In genomic region chr1:185619011-185619410, GRCm38 (mm10) we compare ENCODE assay signal across 21 mouse cellular contexts.
A peak's percentile ranks its signal among the peaks of the same experiment; 100 is the strongest.
DNase-seq lines count a peak whose midpoint lies in the region; ATAC-seq and TF ChIP-seq lines count a peak whose summit lies in the region.
"Had no signal": no experiment of that assay in that cellular context is flagged by ENCODE, and none has a peak within 500 bp of the region (broad histone marks: within the 10 kb centered on the region; RNA-seq: fewer than 3 reads in every experiment).

No protein-coding gene starts in this region.

- no peak overlapping the region for H3K4me3 ChIP-seq in heart, embryonic 15.5 days
- no peak overlapping the region for H3K4me3 ChIP-seq in kidney, adult 2 months (ENCODE audit: insufficient read depth, low read depth, low read length)
- H3K4me3 ChIP-seq in midbrain, embryonic 10.5 days = no peak overlapping the region
- H3K4me3 ChIP-seq in midbrain, embryonic 14.5 days (replicated peaks; ENCODE audit: low read depth, low read length) = no peak overlapping the region
- H3K4me3 ChIP-seq: forebrain, embryonic 13.5 days; heart, embryonic 13.5 days; hindbrain, embryonic 15.5 days; kidney, embryonic 15.5 days; midbrain, embryonic 15.5 days; myocyte; neural tube, embryonic 13.5 days; stomach, embryonic 15.5 days had no signal

- no peak for TF ChIP-seq POLR2A in kidney, adult 2 months (IDR thresholded peaks at IDR 0.05; ENCODE audit: low read depth, low read length)

- WGBS in heart, embryonic 15.5 days = 43% methylated on average over 9 of the region's 9 CpGs
- WGBS in kidney, adult 2 months = 45% methylated on average over 9 of the region's 9 CpGs
- WGBS in midbrain, embryonic 10.5 days = 83% methylated on average over 9 of the region's 9 CpGs
- WGBS in midbrain, embryonic 14.5 days = 55% methylated on average over 9 of the region's 9 CpGs

- no peaks in the 10 kb centered on the region for H3K36me3 ChIP-seq in heart, embryonic 15.5 days
- no peaks in the 10 kb centered on the region for H3K36me3 ChIP-seq in kidney, adult 2 months (ENCODE audit: control insufficient read depth, insufficient read depth, low read length)
- no peaks in the 10 kb centered on the region for H3K36me3 ChIP-seq in midbrain, embryonic 10.5 days
- no peaks in the 10 kb centered on the region for H3K36me3 ChIP-seq in midbrain, embryonic 14.5 days (ENCODE audit: control insufficient read depth, insufficient read depth, low read length)
- H3K36me3 ChIP-seq: heart, embryonic 13.5 days; hindbrain, embryonic 15.5 days; kidney, embryonic 15.5 days; midbrain, embryonic 15.5 days; neural tube, embryonic 13.5 days; stomach, embryonic 15.5 days had no signal

- no peak for DNase-seq in heart, postnatal 4 days
- DNase-seq in kidney, adult 2 months = peak; percentile 10
- no peak for DNase-seq in kidney, postnatal 4 days
- DNase-seq in midbrain, embryonic 10.5 days (ENCODE audit: low spot score) = peak; percentile 12
- DNase-seq in midbrain, embryonic 14.5 days = no peak
- no peak for DNase-seq in thymus, postnatal 36 days
- DNase-seq: adrenal gland, adult 8-10 months; cerebellum, adult 11-12 months; gastrocnemius, postnatal 36 days; thymus, postnatal 25 days had no signal

- no peak overlapping the region for H3K4me2 ChIP-seq in heart, embryonic 15.5 days
- no peak overlapping the region for H3K4me2 ChIP-seq in midbrain, embryonic 14.5 days (ENCODE audit: low read length)
- H3K4me2 ChIP-seq: forebrain, embryonic 13.5 days; heart, embryonic 13.5 days; hindbrain, embryonic 15.5 days; kidney, embryonic 15.5 days; midbrain, embryonic 15.5 days; neural tube, embryonic 13.5 days; stomach, embryonic 15.5 days had no signal

- TF ChIP-seq CTCF in kidney, adult 2 months (conservative IDR thresholded peaks at IDR 0.05; ENCODE audit: insufficient read depth, insufficient read length, low read depth, low read length) = no peak

- H3K27me3 ChIP-seq in heart, embryonic 15.5 days = no peaks in the 10 kb centered on the region
- no peaks in the 10 kb centered on the region for H3K27me3 ChIP-seq in kidney, adult 2 months (replicated peaks; ENCODE audit: control insufficient read depth, insufficient read depth, low read length)
- H3K27me3 ChIP-seq in midbrain, embryonic 10.5 days (ENCODE audit: low read depth, poor library complexity, severe bottlenecking) = no peaks in the 10 kb centered on the region
- H3K27me3 ChIP-seq in midbrain, embryonic 14.5 days (ENCODE audit: control insufficient read depth, insufficient read depth, low read length) = no peaks in the 10 kb centered on the region
- H3K27me3 ChIP-seq: forebrain, embryonic 13.5 days; heart, embryonic 13.5 days; hindbrain, embryonic 15.5 days; kidney, embryonic 15.5 days; midbrain, embryonic 15.5 days; neural tube, embryonic 13.5 days; stomach, embryonic 15.5 days had no signal

- H3K9me3 ChIP-seq in heart, embryonic 15.5 days (replicated peaks) = no peaks in the 10 kb centered on the region
- no peaks in the 10 kb centered on the region for H3K9me3 ChIP-seq in midbrain, embryonic 10.5 days (replicated peaks)
- no peaks in the 10 kb centered on the region for H3K9me3 ChIP-seq in midbrain, embryonic 14.5 days (ENCODE audit: control insufficient read depth, low read length)
- H3K9me3 ChIP-seq: forebrain, embryonic 13.5 days; heart, embryonic 13.5 days; hindbrain, embryonic 15.5 days; kidney, embryonic 15.5 days; midbrain, embryonic 15.5 days; neural tube, embryonic 13.5 days; stomach, embryonic 15.5 days had no signal

- H3K27ac ChIP-seq in heart, embryonic 15.5 days = no peak overlapping the region
- H3K27ac ChIP-seq in kidney, adult 2 months (ENCODE audit: insufficient read depth, low read depth, low read length) = no peak overlapping the region
- no peak overlapping the region for H3K27ac ChIP-seq in midbrain, embryonic 10.5 days (replicated peaks)
- no peak overlapping the region for H3K27ac ChIP-seq in midbrain, embryonic 14.5 days (replicated peaks; ENCODE audit: low read depth, low read length)
- H3K27ac ChIP-seq: forebrain, embryonic 13.5 days; heart, embryonic 13.5 days; hindbrain, embryonic 15.5 days; kidney, embryonic 15.5 days; midbrain, embryonic 15.5 days; neural tube, embryonic 13.5 days; stomach, embryonic 15.5 days had no signal

- H3K9ac ChIP-seq in heart, embryonic 15.5 days = no peak overlapping the region
- no peak overlapping the region for H3K9ac ChIP-seq in midbrain, embryonic 14.5 days (replicated peaks; ENCODE audit: low read length)
- H3K9ac ChIP-seq: forebrain, embryonic 13.5 days; heart, embryonic 13.5 days; hindbrain, embryonic 15.5 days; kidney, embryonic 15.5 days; midbrain, embryonic 15.5 days; neural tube, embryonic 13.5 days; stomach, embryonic 15.5 days had no signal

- H3K4me1 ChIP-seq in heart, embryonic 15.5 days (replicated peaks) = peaks cover 9% of the 10 kb centered on the region
- no peaks in the 10 kb centered on the region for H3K4me1 ChIP-seq in kidney, adult 2 months (ENCODE audit: control insufficient read depth, insufficient read depth, low read length)
- H3K4me1 ChIP-seq in midbrain, embryonic 10.5 days = peaks cover 6% of the 10 kb centered on the region
- H3K4me1 ChIP-seq in midbrain, embryonic 14.5 days (ENCODE audit: control insufficient read depth, insufficient read depth, low read length) = no peaks in the 10 kb centered on the region
- H3K4me1 ChIP-seq: hindbrain, embryonic 15.5 days; midbrain, embryonic 15.5 days; stomach, embryonic 15.5 days had no signal

- 0 out of 2 replicates have a peak, but pooled peaks have one; percentile 35 for ATAC-seq in heart, embryonic 15.5 days (replicated peaks; ENCODE audit: insufficient number of reproducible peaks, insufficient read depth, low FRiP score, low read depth)
- ATAC-seq in midbrain, embryonic 14.5 days (ENCODE audit: low FRiP score, low TSS enrichment) = no peak
- ATAC-seq: activated CD4-positive, CD25-positive, alpha-beta regulatory T cell, adult 4 months; forebrain, embryonic 13.5 days; intestine, embryonic 16.5 days; midbrain, embryonic 15.5 days had no signal

Comparison
In these comparisons a context has a peak if more than half of its experiments do, and no peak if none do; other contexts are left out.
1. DNase-seq: peak in kidney, adult 2 months (single experiment) and midbrain, embryonic 10.5 days (single experiment); none in heart, postnatal 4 days (single experiment), kidney, postnatal 4 days (0 of 2), midbrain, embryonic 14.5 days (single experiment) and thymus, postnatal 36 days (0 of 2).